Mouse (Mus musculus): ENCODE results near the gene Papolb. TPM values are rescaled to one million over a fixed set of nuclear protein-coding genes. Genes with fewer than 3 reads are reported as not detected.

Gene Papolb
- total RNA-seq (2021), result 0.19 and 0.30 TPM in 2 replicates
- long read RNA-seq, result 0 reads

GRCm38 (mm10) chr5:142529915-142530314 is at the start of gene Papolb:
Gene Papolb (minus strand): TSS chr5:142530076.
- no peak for DNase-seq

DNA sequence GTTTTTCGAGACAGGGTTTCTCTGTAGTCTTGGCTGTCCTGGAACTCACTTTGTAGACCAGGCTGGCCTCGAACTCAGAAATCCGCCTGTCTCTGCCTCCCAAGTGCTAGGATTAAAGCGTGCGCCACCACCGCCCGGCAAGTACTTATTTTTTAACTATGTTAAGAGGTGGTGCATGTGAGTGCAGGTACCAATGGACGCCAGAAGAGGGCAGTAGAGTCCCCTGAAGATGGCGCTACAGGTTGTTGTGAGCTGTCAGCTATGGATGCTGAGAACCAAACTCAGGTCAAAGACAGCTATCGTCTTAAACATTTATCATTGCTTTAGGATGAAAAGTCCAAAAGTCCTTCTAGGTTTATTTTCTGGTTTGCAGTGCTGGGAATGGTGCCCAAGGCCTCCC is 48.3 kb upstream of the Papolb start:
- no peak for DNase-seq

DNA sequence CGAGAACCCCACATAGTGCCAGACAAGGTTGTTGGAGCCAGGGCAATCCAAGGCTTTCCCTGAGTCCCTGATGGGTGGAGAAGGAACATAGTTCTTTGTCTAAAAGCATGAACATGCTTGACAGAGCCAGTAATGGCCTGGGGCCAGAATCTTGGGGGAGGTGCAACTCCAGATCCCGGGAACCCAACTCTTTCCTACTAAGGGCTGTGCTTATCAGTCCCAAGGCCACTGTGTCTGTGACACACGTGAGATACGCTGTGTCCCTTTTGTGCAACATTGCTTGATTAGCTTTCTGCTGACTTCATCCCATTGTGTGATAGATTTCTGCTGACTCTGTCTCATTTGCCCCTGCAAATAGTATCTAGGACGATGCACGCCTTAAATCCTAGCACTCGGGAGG is 47.0 kb upstream of the Papolb start:
- DNase-seq, result peak; percentile 85

DNA sequence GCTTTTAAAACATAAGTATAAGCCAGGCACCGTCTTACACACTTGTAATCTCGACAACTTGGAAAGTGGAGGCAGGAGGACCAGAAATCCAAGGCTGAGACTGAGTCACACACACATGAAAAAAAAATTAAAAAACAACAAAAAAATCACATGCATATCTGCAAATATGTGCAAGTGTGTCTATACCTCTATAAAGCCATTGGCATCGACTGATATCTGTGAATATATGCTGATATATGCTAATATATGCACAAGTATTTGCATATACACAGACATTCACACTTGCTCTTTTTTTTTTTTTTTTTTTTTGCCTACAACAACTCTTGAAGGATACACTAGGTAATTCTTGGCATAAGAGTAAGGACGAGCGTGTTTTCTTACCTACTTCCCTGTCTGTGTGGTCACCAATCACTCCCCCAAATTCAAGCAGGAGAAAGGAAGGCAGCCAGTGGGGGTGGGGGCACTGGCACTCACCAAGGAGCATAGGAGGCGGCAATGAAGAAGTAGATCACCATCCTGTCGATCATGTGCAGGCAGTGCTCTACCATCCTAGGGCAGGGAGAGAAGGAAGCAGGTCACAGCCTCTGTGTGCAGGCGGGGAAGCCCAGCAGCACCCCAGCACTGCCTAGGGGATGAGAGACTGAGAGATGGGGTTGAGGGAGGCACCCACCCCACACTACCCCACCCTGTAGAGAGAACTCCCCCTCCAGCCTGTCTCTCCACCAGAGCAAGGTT is 44.6 kb upstream of the Papolb start:
- no peak for DNase-seq

- no peak for DNase-seq
Observed at GRCm38 (mm10) chr5:142564606-142565005, 34.7 kb upstream of the Papolb start.

DNA sequence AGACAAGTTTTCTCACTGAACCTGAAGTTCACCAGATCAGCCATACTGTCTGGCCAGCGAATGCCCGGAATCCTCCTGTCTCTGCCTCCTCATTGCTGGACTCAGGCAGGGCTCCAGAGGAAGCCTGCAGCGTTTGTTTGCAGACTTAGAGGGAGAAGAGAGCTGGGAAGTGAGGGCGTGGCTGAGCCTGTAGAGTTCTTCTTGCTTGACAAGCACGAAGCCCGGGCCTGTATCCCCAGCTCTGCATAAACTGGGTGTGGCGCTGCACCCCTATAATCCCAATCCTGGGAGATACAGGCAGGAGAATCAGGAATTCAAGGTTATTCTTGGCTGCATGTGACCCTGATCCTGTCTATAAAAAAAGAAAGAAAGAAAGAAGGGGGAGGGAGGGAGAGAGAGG is 30.4 kb upstream of the Papolb start:
- no peak for DNase-seq

DNA sequence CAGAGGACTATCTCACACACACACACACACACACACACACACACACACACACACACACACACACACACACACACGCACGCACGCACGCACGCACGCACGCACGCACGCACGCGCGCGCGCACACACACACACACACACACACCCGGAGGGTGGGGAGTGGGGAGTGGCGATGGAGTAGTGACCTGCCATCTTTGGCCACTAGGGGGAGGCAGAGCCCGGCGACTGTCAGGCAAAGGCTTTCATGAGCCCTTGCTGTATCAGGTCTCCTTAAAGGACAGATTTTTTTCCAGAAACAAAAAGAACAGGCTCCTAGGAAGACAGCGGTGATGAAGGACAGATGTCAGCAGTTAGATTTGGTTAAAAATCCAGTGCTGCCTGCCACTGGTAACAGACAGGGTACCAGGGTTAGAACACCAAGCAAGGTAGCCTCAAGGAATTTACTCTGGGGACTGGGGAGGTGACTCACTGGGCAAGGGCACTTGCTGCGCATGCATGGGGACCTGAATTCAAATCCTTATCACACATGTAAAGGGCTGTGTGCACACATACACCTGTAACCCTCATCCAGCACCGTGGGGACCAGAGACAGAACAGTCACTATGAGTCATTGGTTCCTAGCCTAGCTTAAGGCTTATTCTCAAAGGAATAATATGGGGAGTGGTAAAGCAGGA is 27.7 kb upstream of the Papolb start:
- DNase-seq, result peak; percentile 84

- DNase-seq, result peak; percentile 23
Observed at GRCm38 (mm10) chr5:142556721-142557120, 26.8 kb upstream of the Papolb start.

GRCm38 (mm10) chr5:142555866-142556265 is 26.0 kb upstream of the Papolb start:
- peak; percentile 24 for DNase-seq

- DNase-seq, result peak; percentile 95
Observed at GRCm38 (mm10) chr5:142550706-142551652, 21.1 kb upstream of the Papolb start, which contains the start of gene Radil. Gene Radil (minus strand): TSS chr5:142551098.

GRCm38 (mm10) chr5:142549961-142550705 is 20.3 kb upstream of the Papolb start:
- peak; percentile 15 for DNase-seq

DNA sequence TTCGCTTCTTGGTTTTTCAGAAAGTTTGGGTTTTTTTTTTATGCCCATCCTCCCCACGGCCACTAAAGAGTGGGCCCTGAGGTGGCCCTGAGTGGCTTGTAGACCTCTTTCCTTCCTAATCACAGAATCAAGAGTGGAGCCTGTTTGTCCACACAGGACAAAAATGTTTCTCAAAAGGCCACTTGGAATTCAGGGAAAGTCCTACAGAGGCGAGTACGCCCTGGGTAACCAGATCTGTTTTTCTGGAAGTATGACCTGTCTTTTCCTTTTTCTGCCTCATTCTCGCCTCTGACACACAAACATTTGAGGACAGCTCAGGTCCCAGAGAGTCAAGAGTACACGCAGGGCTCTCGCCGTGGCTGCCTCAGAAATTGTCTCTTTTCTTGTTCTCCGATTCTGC is 19.6 kb upstream of the Papolb start:
- no peak for DNase-seq

DNA sequence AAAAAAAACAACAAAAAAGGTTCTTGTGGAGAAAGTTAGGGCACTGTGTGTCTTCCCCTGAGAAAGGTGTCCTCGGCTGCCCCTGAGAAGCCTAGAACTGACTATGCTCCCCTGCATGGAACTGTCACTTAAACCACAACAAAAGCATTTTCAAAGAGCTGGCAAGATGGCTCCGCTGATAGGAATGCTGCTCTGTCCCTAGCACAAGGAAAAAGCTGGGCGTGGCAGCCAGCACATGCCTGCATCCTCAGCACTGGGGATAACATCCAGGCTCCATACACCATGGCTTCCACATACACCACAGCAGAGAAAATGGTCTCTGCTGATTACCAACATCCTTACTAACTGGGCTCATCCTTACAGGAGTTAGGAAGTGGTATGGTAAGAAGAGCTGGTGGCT is 17.2 kb upstream of the Papolb start:
- DNase-seq, result no peak

DNA sequence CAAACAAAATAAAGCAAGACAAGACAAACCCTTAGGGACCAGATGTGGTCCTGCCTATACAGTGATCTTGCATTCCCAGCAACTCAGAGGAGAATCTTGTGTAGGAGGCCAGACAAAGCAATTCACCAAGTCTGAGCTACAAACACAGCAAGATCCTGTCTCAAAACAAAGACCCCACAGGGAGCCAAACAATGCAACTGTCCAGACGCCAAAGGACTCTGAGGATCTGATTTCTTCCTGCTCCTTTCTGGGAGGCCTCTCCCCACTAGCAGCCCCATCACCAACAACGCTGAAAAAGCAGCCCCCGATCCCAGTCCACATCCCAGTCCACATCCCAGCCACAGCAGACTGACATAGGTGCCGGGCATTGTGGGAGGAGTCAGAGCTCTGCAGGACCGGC is 16.5 kb upstream of the Papolb start:
- DNase-seq, result no peak

- DNase-seq, result no peak
Observed at GRCm38 (mm10) chr5:142545014-142545795, 15.3 kb upstream of the Papolb start.

- DNase-seq, result peak; percentile 48
Observed at GRCm38 (mm10) chr5:142537286-142537685, 7.4 kb upstream of the Papolb start.

- no peak for DNase-seq
Observed at GRCm38 (mm10) chr5:142535388-142535787, 5.5 kb upstream of the Papolb start.

- no peak for DNase-seq
Observed at GRCm38 (mm10) chr5:142524711-142525464, 5.0 kb downstream of the Papolb start.

- DNase-seq, result peak; percentile 29
Observed at GRCm38 (mm10) chr5:142521195-142521866, 8.5 kb downstream of the Papolb start.

DNA sequence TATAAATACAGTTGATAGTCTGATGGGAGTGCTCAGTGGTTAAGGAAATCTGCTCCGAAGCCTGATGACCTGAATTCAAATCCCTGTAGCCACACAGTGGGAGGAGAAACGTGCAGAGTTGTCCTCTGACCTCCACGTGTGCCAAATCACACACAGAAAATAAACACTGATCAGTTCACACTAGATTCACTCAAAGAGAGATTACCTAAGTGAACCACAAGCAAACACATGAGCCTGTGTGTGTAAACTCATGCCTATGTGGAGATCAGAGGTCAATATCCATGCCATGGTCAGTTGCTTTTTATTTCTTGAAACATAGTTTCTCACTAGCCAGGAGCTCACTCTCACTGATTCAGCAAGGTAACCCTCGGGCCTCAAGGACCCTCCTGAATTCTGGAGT is 9.5 kb downstream of the Papolb start:
- DNase-seq, result no peak

Measured in adrenal gland, postnatal 25 days (tissue).